Mouse (Mus musculus): Measurements from ENCODE around the gene Atpaf2. TPM values are rescaled to one million over a fixed set of nuclear protein-coding genes. Genes with fewer than 3 reads are reported as not detected.

Atpaf2 gene
- polyA plus RNA-seq (2014; fragmentation: Illumina TruSeq; extraction: RNeasy Lipid Tissue Mini Kit (QIAGEN cat#74804); ENCODE audit: low read depth, low replicate concordance): 8.6 TPM

DNA sequence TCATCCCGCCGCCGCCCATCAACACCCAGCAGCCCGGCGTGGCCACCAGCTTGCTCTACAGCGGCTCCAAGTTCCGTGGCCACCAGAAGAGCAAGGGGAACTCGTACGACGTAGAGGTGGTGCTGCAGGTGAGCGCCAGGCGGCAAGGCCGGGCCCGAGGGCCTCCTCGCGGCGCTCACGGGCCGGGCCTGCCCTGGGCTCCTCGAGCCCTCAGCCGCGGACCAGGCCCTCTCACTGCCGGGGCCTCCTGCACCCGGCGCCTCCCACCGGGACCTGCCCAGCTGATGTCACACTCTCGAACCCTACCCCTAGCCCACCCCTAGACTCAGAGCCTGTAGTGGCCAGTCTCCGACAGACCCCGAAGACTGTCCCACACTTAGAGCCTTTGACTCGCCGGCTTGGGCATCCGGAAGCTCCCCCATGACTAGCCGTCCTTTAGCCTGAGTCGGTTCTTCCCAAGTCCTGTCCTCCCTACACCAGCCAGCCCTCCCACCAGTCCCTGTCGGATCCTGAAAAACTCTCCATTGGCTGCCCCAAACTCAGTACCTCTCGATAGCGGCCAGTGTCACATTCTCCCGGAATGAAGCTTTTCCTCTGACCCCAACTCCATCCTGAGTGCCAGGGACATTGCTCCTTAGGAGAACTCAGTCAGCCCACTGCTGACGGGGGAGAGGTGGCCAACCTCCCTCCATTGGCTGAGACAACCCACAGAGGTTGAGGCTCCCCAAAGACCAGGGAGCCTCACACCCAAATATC, at the start of gene Atpaf2:
Gene Atpaf2, minus strand, starts transcription at position 741 of the 756 bp plus-strand sequence.

DNA sequence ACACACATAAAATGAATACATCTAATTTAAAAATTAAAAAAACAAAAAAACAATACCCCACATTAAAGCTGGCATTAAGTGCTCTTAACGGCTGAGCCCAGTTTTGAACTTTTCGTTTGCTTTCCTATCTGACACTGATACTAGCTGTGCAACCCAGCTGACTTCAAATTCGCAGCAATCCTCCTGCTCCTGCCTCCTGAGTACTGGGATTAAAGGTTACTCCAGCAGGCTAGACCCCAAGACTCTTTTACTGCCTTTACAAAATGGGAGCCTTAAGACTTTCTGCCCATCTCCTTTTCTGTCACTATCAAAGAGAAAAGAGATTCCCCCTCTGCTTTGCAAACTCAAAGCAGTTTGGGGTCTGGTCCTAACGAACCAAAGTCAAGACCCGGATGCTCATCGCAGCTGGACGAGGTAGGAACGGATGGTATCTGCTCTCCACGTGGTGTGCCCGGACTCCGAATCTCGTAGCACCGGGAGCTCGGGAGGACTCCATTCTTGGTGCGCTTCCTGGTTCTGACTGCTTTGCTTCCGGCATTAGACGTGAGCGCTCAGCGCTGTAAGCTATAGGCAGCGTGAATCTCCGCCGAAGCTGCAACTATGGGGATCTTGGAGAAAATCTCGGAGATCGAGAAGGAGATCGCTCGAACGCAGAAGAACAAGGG, 36.0 kb upstream of the Atpaf2 start, which contains the start of gene Drg2:
Gene Drg2, plus strand, starts transcription at position 512 of the 665 bp plus-strand sequence.

DNA sequence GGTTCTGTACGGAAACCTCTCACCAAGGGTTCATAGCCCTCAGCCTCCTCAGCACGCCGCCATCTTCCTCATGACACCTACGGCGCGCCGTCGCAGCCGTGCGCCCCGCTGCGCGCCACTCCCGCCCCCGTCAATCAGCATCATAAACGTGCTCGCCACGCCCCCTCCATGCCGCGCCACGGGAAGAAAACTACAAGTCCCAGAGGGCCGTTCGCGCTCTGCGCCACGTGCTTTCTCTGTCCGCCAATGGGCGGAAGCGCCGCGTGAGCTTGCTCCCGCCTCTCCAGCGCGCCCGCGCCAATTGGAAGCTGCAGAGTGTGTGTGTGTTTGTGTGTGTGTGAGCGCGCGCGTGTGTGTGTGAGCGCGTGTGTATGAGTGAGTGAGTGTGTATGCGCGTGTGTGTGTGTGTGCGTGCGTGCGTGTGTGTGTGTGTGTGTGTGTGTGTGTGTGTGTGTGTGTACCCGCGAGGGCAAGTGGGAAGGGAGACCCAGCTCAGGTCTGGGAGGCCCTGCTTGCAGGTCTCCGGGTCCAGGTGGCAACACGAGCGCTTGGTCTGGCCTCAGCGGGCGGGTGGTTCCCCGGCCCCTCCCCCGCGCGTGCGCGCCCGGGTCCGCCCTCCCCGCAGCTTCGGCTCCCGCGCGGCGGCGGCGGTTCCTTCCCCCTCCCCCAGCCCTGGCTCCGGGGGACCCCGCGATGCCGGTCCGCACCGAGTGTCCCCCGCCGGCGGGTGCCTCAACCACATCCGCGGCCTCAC, 1.1 kb downstream of the Atpaf2 start, which contains the start of gene Gid4:
Gene Gid4, plus strand, starts transcription at position 183 of the 754 bp plus-strand sequence.

DNA sequence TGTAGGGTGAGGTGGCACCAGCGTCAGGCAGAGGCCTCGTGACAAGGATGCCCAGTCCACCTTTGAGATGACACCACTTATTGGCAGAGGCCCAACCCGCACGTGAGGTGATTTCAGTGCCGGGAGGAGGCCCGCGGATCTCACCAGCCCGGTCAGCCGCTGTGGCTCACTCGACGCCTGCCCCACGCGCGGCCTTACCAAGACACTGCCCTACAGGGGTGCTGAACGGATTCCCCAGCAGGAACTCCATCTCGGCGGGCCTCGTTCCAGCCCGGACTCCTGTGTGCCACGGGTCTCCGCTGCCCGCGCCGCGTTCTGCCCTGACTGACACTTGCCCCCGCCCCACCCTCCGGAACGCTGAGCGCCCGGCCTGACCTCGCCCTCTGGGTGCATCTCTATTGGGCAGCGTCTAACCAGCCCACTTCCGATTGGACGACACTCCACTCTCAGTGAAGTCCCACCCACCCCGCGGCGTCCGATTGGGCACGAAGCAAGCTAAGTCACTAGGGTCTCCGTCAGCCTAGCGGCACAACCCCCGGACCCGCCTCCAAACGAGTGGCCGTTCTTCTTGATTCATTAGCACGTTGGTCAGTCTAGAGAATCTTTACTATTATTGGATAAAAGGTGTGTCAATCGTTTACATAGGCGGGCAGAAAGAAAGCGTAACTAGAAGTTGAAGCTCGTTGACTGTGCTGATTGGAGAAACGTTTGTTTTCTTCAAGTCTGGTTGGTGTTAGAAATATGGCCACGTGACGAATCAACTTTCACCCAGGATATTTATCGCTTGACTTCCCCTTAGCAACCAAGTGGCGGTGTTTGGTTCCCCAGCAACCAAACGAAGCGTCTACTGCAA, 65.5 kb downstream of the Atpaf2 start, which contains the start of the genes Tom1l2 and Drc3:
Gene Tom1l2, minus strand, starts transcription at position 347 of the 853 bp plus-strand sequence.
Gene Drc3, plus strand, starts transcription at position 771 of the 853 bp plus-strand sequence.

Other genes starting within 250 kb of the Atpaf2 start
- gene Srebf1, start 195.9 kb downstream of the Atpaf2 start, polyA plus RNA-seq (2014; fragmentation: Illumina TruSeq; extraction: RNeasy Lipid Tissue Mini Kit (QIAGEN cat#74804); ENCODE audit: low read depth, low replicate concordance): 0.88 TPM
- gene Tom1l2, start 65.6 kb downstream of the Atpaf2 start, polyA plus RNA-seq (2014; fragmentation: Illumina TruSeq; extraction: RNeasy Lipid Tissue Mini Kit (QIAGEN cat#74804); ENCODE audit: low read depth, low replicate concordance): 21.2 TPM
- 1.5 TPM for gene Drc3, start 65.1 kb downstream of the Atpaf2 start, polyA plus RNA-seq (2014; fragmentation: Illumina TruSeq; extraction: RNeasy Lipid Tissue Mini Kit (QIAGEN cat#74804); ENCODE audit: low read depth, low replicate concordance)
- gene Gid4, start 1.3 kb downstream of the Atpaf2 start, polyA plus RNA-seq (2014; fragmentation: Illumina TruSeq; extraction: RNeasy Lipid Tissue Mini Kit (QIAGEN cat#74804); ENCODE audit: low read depth, low replicate concordance): 31.2 TPM
- gene Drg2, start 36.1 kb upstream of the Atpaf2 start, polyA plus RNA-seq (2014; fragmentation: Illumina TruSeq; extraction: RNeasy Lipid Tissue Mini Kit (QIAGEN cat#74804); ENCODE audit: low read depth, low replicate concordance): 13.3 TPM
- gene Myo15, start 50.9 kb upstream of the Atpaf2 start, polyA plus RNA-seq (2014; fragmentation: Illumina TruSeq; extraction: RNeasy Lipid Tissue Mini Kit (QIAGEN cat#74804); ENCODE audit: low read depth, low replicate concordance): 0.06 TPM
- 61.4 TPM for gene Alkbh5, start 117.9 kb upstream of the Atpaf2 start, polyA plus RNA-seq (2014; fragmentation: Illumina TruSeq; extraction: RNeasy Lipid Tissue Mini Kit (QIAGEN cat#74804); ENCODE audit: low read depth, low replicate concordance)

All from sigmoid colon, adult 10 weeks (tissue).